13 mouse cellular contexts compared by ENCODE assay signal in the genomic region with DNA sequence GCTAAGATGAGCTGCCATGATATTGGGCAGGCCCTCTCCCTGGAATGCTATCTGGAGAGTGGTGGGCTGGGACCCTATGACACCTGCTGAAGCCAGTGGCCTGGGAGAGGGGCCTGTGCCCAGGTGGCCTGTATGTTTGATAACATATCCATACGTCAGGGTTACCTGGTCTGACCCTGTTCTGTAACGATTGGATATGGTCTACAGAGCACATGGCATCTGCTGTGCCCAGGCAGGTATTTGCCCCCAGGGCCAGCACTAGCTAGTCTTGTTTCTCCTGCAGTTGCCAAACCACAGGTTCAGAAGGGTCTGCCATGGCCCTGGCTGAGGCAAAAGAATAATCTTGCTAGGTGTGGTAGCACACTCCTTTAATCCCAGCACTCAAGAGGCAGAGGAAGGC.
"Had no signal": no experiment of that assay in that cellular context is flagged by ENCODE, and none has a peak within 500 bp of the region (broad histone marks: within the 10 kb centered on the region; RNA-seq: fewer than 3 reads in every experiment).

No protein-coding gene starts in this region.

- H3K4me1 ChIP-seq: midbrain, embryonic 13.5 days; stomach, embryonic 15.5 days had no signal

- H3K9me3 ChIP-seq: neural tube, embryonic 15.5 days; stomach, embryonic 15.5 days had no signal

- H3K27me3 ChIP-seq: limb, embryonic 12.5 days; midbrain, embryonic 13.5 days; neural tube, embryonic 15.5 days; stomach, embryonic 15.5 days had no signal

- H3K4me2 ChIP-seq: limb, embryonic 12.5 days; midbrain, embryonic 13.5 days; neural tube, embryonic 15.5 days; stomach, embryonic 15.5 days had no signal

- ATAC-seq: intestine, embryonic 16.5 days; midbrain, embryonic 13.5 days had no signal

- DNase-seq: liver; lung, adult 18-20 months; right cerebral cortex, postnatal 4 days; spleen, adult 18-20 months; thymus, adult 2 months; thymus, postnatal 25 days had no signal

- H3K9ac ChIP-seq: limb, embryonic 12.5 days; liver, embryonic 14.5 days; midbrain, embryonic 13.5 days; neural tube, embryonic 15.5 days; stomach, embryonic 15.5 days had no signal

- H3K27ac ChIP-seq: liver, embryonic 14.5 days; midbrain, embryonic 13.5 days; neural tube, embryonic 15.5 days; stomach, embryonic 15.5 days had no signal

- H3K4me3 ChIP-seq: layer of hippocampus, adult 2 months; limb, embryonic 12.5 days; midbrain, embryonic 13.5 days; neural tube, embryonic 15.5 days; stomach, embryonic 15.5 days had no signal

- H3K36me3 ChIP-seq: limb, embryonic 12.5 days; stomach, embryonic 15.5 days had no signal
